Mouse (Mus musculus) lung, postnatal 0 days (tissue): ENCODE results near the gene Rsph6a. TPM values are rescaled to one million over a fixed set of nuclear protein-coding genes. Genes with fewer than 3 reads are reported as not detected.
A peak's percentile ranks its signal among the peaks of the same experiment; 100 is the strongest.

ENCODE experiments used
- ATAC-seq: fragments of 200-750 bp; cut with Nextera tagmentation; 2 replicates; pipeline ENCODE4 v1.8.0; 2017; ENCODE audit warnings: moderate library complexity
- DNase-seq: peaks from one replicate; pipeline ENCODE4 v3.0.0-alpha.2; 2016; ENCODE audit warnings: low spot score
- H3K27ac ChIP-seq: fragments of 300-500 bp; sonication (generic); 2 replicates; pipeline ENCODE4 v1.5.1; 2014; ENCODE audit warnings: antibody characterized with exemption, mild to moderate bottlenecking, low read length, mixed read lengths
- H3K27me3 ChIP-seq: fragments of 300-500 bp; sonication (generic); replicated peaks from 2 replicates; pipeline ENCODE4 v1.6.1; 2014; ENCODE audit warnings: low read length, mixed read lengths; ENCODE audit not compliant: insufficient read depth
- H3K36me3 ChIP-seq: fragments of 300-500 bp; sonication (generic); 2 replicates; pipeline ENCODE4 v1.6.1; 2014; ENCODE audit warnings: low read length, mixed read lengths; ENCODE audit not compliant: insufficient read depth
- H3K4me1 ChIP-seq: fragments of 300-500 bp; sonication (generic); 2 replicates; pipeline ENCODE4 v1.6.1; 2014; ENCODE audit warnings: antibody characterized with exemption, low read depth, low read length, mixed read lengths; ENCODE audit not compliant: insufficient read depth
- H3K4me2 ChIP-seq: fragments of 300-500 bp; sonication (generic); replicated peaks from 2 replicates; pipeline ENCODE4 v1.6.1; 2014; ENCODE audit warnings: low read depth, mild to moderate bottlenecking, low read length, moderate library complexity, mixed read lengths
- H3K4me3 ChIP-seq: fragments of 300-500 bp; sonication (generic); 2 replicates; pipeline ENCODE4 v1.5.1; 2014; ENCODE audit warnings: low read depth, low read length
- H3K9ac ChIP-seq: fragments of 300-500 bp; sonication (generic); replicated peaks from 2 replicates; pipeline ENCODE4 v1.6.1; 2014; ENCODE audit warnings: low read depth, mild to moderate bottlenecking
- H3K9me3 ChIP-seq: fragments of 300-500 bp; sonication (generic); 2 replicates; pipeline ENCODE4 v1.6.1; 2016; ENCODE audit warnings: low read length, mixed read lengths
- CTCF ChIP-seq: IDR thresholded peaks from 2 replicates; pipeline ENCODE4 v1.5.1; 2016; ENCODE audit warnings: antibody characterized with exemption, mild to moderate bottlenecking
- EP300 ChIP-seq: IDR thresholded peaks from 2 replicates; pipeline ENCODE4 v1.6.1; 2016; ENCODE audit warnings: antibody characterized with exemption, mild to moderate bottlenecking, control low read depth
- WGBS: fragments of 180-500 bp; shearing (Covaris S2); extraction: QIAGEN DNeasy Blood & Tissue Kit; methylation state at CpG from one replicate; pipeline ENCODE4 v1.1.7; 2014; 5-methylcytosine and 5-hydroxymethylcytosine counted together
- polyA plus RNA-seq: library from polyadenylated mRNA; unstranded; fragments of >200 nt; fragmentation: Nextera tagmentation; extraction: Ambion mirVana; gene quantifications from 2 replicates; pipeline ENCODE4 v1.2.1, GENCODE M21; 2015

The Rsph6a gene
- polyA plus RNA-seq, 1 experiment from 2014 or later: not detected

DNA sequence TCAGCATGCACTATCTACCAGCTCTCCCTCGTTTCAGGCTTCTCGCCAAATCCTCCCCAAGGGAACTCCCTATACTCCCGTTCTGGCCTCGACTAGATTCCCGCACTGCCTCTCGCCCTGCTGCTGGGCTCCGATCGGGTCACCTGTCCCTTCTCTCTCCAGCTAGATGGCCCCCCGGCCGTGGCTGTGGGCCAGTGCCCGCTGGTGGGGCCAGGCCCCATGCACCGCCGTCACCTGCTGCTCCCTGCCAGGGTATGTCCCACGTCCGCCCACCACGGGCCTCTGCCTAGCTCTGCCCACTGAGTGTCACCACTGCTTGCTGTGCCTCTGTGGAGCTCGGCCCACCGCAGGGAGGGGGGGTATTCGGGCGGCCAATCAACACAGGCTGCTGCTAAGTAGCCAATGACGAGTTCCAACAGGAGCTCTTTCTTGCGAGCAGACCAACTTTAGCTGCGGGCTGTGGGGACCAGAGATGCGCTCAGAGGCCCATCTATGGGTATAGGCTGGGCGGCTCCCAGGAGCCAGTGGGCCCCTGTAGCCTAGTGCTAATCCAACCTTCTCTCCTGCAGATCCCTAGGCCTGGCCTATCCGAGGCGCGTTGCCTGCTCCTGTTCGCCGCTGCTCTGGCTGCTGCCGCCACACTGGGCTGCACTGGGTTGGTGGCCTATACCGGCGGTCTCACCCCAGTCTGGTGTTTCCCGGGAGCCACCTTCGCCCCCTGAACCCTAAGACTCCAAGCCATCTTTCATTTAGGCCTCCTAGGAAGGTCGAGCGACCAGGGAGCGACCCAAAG is 38.1 kb downstream of the Rsph6a start:
- TF ChIP-seq CTCF (no peak), EP300 (no peak)
- ATAC-seq (peak; percentile 23), DNase-seq (peak; percentile 55)
- WGBS: 12% methylated on average over 37 of the region's 38 CpGs
- Histone ChIP-seq H3K4me3 (peak overlapping the region; percentile 69; the same call in 1 of the 2 replicates), H3K4me2 (peak overlapping the region; percentile 93), H3K27ac (peak overlapping the region; percentile 26; the same call in 1 of the 2 replicates), H3K27me3 (no peaks in the 10 kb centered on the region), H3K9ac (no peak overlapping the region), H3K4me1 (peaks cover 14% of the 10 kb centered on the region), H3K36me3 (no peaks in the 10 kb centered on the region), H3K9me3 (no peaks in the 10 kb centered on the region)

DNA sequence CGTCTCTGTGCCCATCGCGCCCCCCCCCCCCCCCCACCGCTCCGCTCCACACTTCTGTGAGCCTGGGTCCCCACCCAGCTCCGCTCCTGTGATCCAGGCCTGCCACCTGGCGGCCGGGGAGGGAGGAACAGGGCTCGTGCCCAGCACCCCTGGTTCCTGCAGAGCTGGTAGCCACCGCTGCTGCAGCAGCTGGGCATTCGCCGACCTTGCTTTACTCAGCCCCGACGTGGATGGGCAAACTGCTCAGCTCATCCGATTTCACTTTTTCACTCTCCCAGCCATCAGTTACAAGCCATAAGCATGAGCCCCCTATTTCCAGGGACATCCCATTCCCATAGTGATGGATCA is 38.7 kb downstream of the Rsph6a start:
- ATAC-seq: peak; percentile 74

DNA sequence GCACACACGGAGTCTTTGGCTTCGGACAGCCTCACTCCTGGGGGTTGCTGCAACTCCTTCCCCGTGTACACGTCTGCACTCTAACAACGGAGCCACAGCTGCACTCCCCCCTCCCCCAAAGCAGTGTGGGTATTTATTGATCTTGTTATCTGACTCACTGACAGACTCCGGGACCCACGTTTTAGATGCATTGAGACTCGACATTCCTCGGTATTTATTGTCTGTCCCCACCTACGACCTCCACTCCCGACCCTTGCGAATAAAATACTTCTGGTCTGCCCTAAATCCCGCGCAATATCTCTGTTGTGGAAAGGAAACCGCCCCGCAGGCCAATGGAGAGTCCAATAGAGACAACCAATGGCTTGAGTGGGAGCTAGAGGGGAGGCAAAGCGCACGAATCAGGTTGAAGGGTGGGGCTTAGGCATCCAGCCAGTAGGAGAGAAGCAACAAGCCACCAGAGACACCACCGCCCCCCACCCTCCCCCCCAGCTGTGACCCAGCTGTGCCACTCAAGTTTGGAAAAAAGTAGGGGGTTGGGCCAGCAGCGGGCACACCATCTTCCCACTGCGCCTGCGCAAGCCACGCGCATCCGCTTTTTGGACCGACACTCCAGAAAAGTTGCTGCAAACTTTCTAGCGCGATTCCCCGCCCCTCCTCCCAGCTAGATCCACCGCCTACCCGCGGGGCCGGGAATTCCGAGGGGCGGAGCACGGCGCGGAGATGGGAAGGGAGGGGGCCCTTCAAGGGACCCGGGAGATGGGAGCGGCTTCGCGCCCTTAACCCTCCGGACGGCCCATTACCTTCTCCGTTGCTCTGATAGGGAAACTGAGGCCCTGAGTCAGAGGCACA is 39.3 kb downstream of the Rsph6a start:
- Histone ChIP-seq H3K9ac (peak overlapping the region; percentile 55), H3K9me3 (no peaks in the 10 kb centered on the region), H3K4me2 (peak overlapping the region; percentile 93), H3K4me1 (peaks cover 14% of the 10 kb centered on the region), H3K4me3 (peak overlapping the region; percentile 69), H3K36me3 (no peaks in the 10 kb centered on the region), H3K27me3 (no peaks in the 10 kb centered on the region), H3K27ac (peak overlapping the region; percentile 92)
- ATAC-seq: peak; percentile 89
- TF ChIP-seq EP300: no peak
- no peak for TF ChIP-seq CTCF
- under 1% methylated on average over 43 of the region's 45 CpGs for WGBS
- DNase-seq: peak; percentile 99

More for the DNA sequence above, 38.7 kb downstream of the Rsph6a start:
- Histone ChIP-seq H3K9me3 (no peaks in the 10 kb centered on the region), H3K27ac (no peak overlapping the region; the same call in 1 of the 2 replicates), H3K4me2 (peak overlapping the region; percentile 93), H3K4me1 (peaks cover 14% of the 10 kb centered on the region), H3K4me3 (peak overlapping the region; percentile 69), H3K9ac (no peak overlapping the region), H3K27me3 (no peaks in the 10 kb centered on the region), H3K36me3 (no peaks in the 10 kb centered on the region)
- WGBS: 1% methylated on average over 7 of the region's 15 CpGs
- DNase-seq: peak; percentile 82
- TF ChIP-seq CTCF: peak; percentile 90
- TF ChIP-seq EP300: no peak

DNA sequence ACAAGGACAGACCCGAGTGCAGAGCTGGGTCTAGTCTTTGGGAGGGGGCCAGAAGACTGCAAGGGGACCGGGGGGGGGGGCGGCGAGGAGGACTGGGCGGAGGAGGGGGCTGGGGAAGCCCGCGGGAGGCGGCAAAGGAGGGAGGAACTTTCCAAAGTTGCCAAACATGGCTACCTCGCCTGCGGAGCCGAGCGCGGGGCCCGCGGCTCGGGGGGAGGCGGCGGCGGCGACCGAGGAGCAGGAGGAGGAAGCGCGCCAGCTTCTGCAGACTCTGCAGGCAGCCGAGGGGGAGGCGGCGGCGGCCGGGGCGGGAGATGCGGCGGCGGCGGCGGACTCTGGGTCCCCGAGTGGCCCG is 40.0 kb downstream of the Rsph6a start, which contains the start of gene Six5:
Gene Six5, plus strand, starts transcription at position 124 of the 355 bp plus-strand sequence.
- DNase-seq (peak; percentile 70), ATAC-seq (peak; percentile 4; the same call in 1 of the 2 replicates)
- Histone ChIP-seq H3K9me3 (no peaks in the 10 kb centered on the region), H3K4me3 (peak within 1 kb of the TSS; percentile 69), H3K9ac (peak within 1 kb of the TSS; percentile 55), H3K36me3 (no peaks in the 10 kb centered on the region), H3K27ac (peak within 1 kb of the TSS; percentile 92), H3K27me3 (no peaks in the 10 kb centered on the region), H3K4me1 (peaks cover 14% of the 10 kb centered on the region), H3K4me2 (peak within 1 kb of the TSS; percentile 93)
- no peak for TF ChIP-seq EP300
- TF ChIP-seq CTCF: no peak
- WGBS: 2% methylated on average over 20 of the region's 36 CpGs

DNA sequence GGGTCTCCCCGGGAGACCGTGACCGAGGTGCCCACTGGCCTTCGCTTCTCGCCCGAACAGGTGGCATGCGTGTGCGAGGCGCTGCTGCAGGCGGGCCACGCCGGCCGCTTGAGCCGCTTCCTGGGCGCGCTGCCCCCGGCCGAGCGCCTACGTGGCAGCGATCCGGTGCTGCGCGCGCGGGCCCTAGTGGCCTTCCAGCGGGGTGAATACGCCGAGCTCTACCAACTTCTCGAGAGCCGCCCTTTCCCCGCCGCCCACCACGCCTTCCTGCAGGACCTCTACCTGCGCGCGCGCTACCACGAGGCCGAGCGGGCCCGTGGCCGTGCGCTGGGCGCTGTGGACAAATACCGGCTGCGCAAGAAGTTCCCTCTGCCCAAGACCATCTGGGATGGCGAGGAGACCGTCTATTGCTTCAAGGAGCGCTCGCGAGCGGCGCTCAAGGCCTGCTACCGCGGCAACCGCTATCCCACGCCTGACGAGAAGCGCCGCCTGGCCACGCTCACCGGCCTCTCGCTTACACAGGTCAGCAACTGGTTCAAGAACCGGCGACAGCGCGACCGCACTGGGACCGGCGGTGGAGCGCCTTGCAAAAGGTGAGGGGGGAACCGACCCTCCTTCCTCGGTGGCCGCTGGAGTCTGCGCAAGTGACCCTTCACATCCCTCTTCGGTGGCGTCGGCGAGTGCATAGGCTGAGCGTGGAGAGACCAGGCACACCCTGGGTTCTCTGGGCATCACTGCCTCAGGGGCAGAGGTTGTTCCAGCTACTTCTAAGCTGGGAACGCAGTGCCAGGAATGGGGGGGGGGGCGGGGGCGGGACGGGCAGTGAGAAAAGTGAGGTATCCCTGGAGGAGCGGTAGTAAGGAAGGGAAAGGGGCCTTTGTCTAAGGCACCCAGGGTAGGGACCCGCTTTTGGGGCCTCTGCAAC is 40.6 kb downstream of the Rsph6a start:
- no peaks in the 10 kb centered on the region for H3K9me3 ChIP-seq
- peak overlapping the region; percentile 69 for H3K4me3 ChIP-seq
- TF ChIP-seq CTCF: no peak; the same call in none of the 2 replicates
- no peak for TF ChIP-seq EP300
- H3K9ac ChIP-seq: peak overlapping the region; percentile 55
- H3K27ac ChIP-seq: peak overlapping the region; percentile 92
- under 1% methylated on average over 79 of the region's 87 CpGs for WGBS
- peak overlapping the region; percentile 93 for H3K4me2 ChIP-seq
- ATAC-seq: 0 out of 2 replicates have a peak, but pooled peaks have one; percentile 2
- no peaks in the 10 kb centered on the region for H3K36me3 ChIP-seq
- peaks cover 14% of the 10 kb centered on the region for H3K4me1 ChIP-seq
- H3K27me3 ChIP-seq: no peaks in the 10 kb centered on the region
- DNase-seq: peak; percentile 64
